Mouse (Mus musculus): ENCODE data around the gene Inafm2.

Inafm2 gene

GRCm38 (mm10) chr2:118759828-118760227, 14.3 kb downstream of the Inafm2 start:
- peak; percentile 78 to 84 for DNase-seq

- no peak for DNase-seq
Observed at GRCm38 (mm10) chr2:118760311-118761025, 14.9 kb downstream of the Inafm2 start.

- DNase-seq: no peak
Observed at GRCm38 (mm10) chr2:118761358-118761757, 15.8 kb downstream of the Inafm2 start.

GRCm38 (mm10) chr2:118761906-118762783, 16.6 kb downstream of the Inafm2 start, which contains the start of gene Ccdc9b:
Gene Ccdc9b (minus strand): TSS chr2:118762661.
- peak; percentile 93 to 94 for DNase-seq

GRCm38 (mm10) chr2:118762784-118763148, 17.2 kb downstream of the Inafm2 start:
- no peak for DNase-seq

GRCm38 (mm10) chr2:118763469-118763868, 17.9 kb downstream of the Inafm2 start:
- peak; percentile 14 to 31 for DNase-seq

GRCm38 (mm10) chr2:118764094-118764831, 18.7 kb downstream of the Inafm2 start:
- DNase-seq: peak; percentile 45 to 64

GRCm38 (mm10) chr2:118764875-118765274, 19.3 kb downstream of the Inafm2 start:
- DNase-seq: no peak

GRCm38 (mm10) chr2:118766041-118767033, 20.8 kb downstream of the Inafm2 start:
- DNase-seq: no peak

GRCm38 (mm10) chr2:118772158-118772874, 26.8 kb downstream of the Inafm2 start, which contains the start of gene Phgr1:
Gene Phgr1 (plus strand): TSS chr2:118772769.
- DNase-seq: no peak

- DNase-seq: no peak
Observed at GRCm38 (mm10) chr2:118774536-118774935, 29.0 kb downstream of the Inafm2 start.

GRCm38 (mm10) chr2:118775396-118775795, 29.8 kb downstream of the Inafm2 start:
- no peak for DNase-seq

GRCm38 (mm10) chr2:118775846-118776245, 30.3 kb downstream of the Inafm2 start:
- DNase-seq: no peak

GRCm38 (mm10) chr2:118776295-118776694, 30.7 kb downstream of the Inafm2 start:
- DNase-seq: no peak

- no peak for DNase-seq
Observed at GRCm38 (mm10) chr2:118778418-118778817, 32.9 kb downstream of the Inafm2 start.

- no peak for DNase-seq
Observed at GRCm38 (mm10) chr2:118779065-118779464, 33.5 kb downstream of the Inafm2 start.

GRCm38 (mm10) chr2:118779504-118780480, 34.2 kb downstream of the Inafm2 start, which contains the start of gene Disp2:
Gene Disp2 (plus strand): TSS chr2:118779719.
- DNase-seq: peak; percentile 97

- DNase-seq: no peak
Observed at GRCm38 (mm10) chr2:118781115-118781514, 35.6 kb downstream of the Inafm2 start.

GRCm38 (mm10) chr2:118782303-118782702, 36.7 kb downstream of the Inafm2 start:
- no peak for DNase-seq

- DNase-seq: no peak
Observed at GRCm38 (mm10) chr2:118783093-118783492, 37.5 kb downstream of the Inafm2 start.

Measured in kidney, postnatal 4 days (tissue).